Mouse (Mus musculus): ENCODE measurements around the gene Frem3. TPM values are rescaled to one million over a fixed set of nuclear protein-coding genes. Genes with fewer than 3 reads are reported as not detected.

The Frem3 gene
- polyA plus RNA-seq, 1 experiment from 2014 or later: 1.0 TPM

Other genes starting within 250 kb of the Frem3 start
- 6.3 and 14.7 TPM in 2 replicates for gene Gypa, start 117.3 kb upstream of the Frem3 start, polyA plus RNA-seq (2014; fragmentation: Nextera tagmentation; extraction: Ambion mirVana)
- 42.7 and 45.1 TPM in 2 replicates for gene Smarca5, start 128.4 kb downstream of the Frem3 start, polyA plus RNA-seq (2014; fragmentation: Nextera tagmentation; extraction: Ambion mirVana)

Measured in heart, embryonic 14.5 days (tissue).